Mouse (Mus musculus) neural tube, embryonic 13.5 days (tissue): Measurements from ENCODE around the gene Cpox. TPM values are rescaled to one million over a fixed set of nuclear protein-coding genes. Genes with fewer than 3 reads are reported as not detected.
A peak's percentile ranks its signal among the peaks of the same experiment; 100 is the strongest.

Experiments
- ATAC-seq: fragments of 200-750 bp; cut with Nextera tagmentation; 2 replicates; pipeline ENCODE4 v1.8.0; 2017; ENCODE audit warnings: low read depth, mild to moderate bottlenecking, moderate TSS enrichment, moderate library complexity
- H3K27ac ChIP-seq: fragments of 300-500 bp; sonication (generic); replicated peaks from 2 replicates; pipeline ENCODE4 v1.5.1; 2015; ENCODE audit warnings: moderate library complexity, mild to moderate bottlenecking, inconsistent platforms
- H3K27me3 ChIP-seq: fragments of 300-500 bp; sonication (generic); 2 replicates; pipeline ENCODE4 v1.6.1; 2015; ENCODE audit warnings: mild to moderate bottlenecking, inconsistent platforms
- H3K36me3 ChIP-seq: fragments of 300-500 bp; sonication (generic); 2 replicates; pipeline ENCODE4 v1.6.1; 2015; ENCODE audit warnings: mild to moderate bottlenecking, inconsistent platforms
- H3K4me1 ChIP-seq: fragments of 300-500 bp; sonication (generic); replicated peaks from 2 replicates; pipeline ENCODE4 v1.6.1; 2015; ENCODE audit warnings: inconsistent platforms
- H3K4me2 ChIP-seq: fragments of 300-500 bp; sonication (generic); 2 replicates; pipeline ENCODE4 v1.6.1; 2015; ENCODE audit warnings: inconsistent platforms, mild to moderate bottlenecking, moderate library complexity
- H3K4me3 ChIP-seq: fragments of 300-500 bp; sonication (generic); 2 replicates; pipeline ENCODE4 v1.5.1; 2015; ENCODE audit warnings: mild to moderate bottlenecking, inconsistent platforms
- H3K9ac ChIP-seq: fragments of 300-500 bp; sonication (generic); 2 replicates; pipeline ENCODE4 v1.6.1; 2015; ENCODE audit warnings: moderate library complexity, mild to moderate bottlenecking, inconsistent platforms
- H3K9me3 ChIP-seq: fragments of 300-500 bp; sonication (generic); 2 replicates; pipeline ENCODE4 v1.6.1; 2016; ENCODE audit warnings: inconsistent platforms
- WGBS: fragments of 180-500 bp; shearing (Covaris S2); methylation state at CpG from one replicate; pipeline ENCODE4 v1.1.7; 2015; 5-methylcytosine and 5-hydroxymethylcytosine counted together
- polyA plus RNA-seq: library from polyadenylated mRNA; unstranded; fragments of >200 nt; fragmentation: Nextera tagmentation; extraction: Ambion mirVana; gene quantifications from 2 replicates; pipeline ENCODE4 v1.2.1, GENCODE M21; 2015

The Cpox gene
- polyA plus RNA-seq, 1 experiment from 2014 or later, result 15.4 TPM

DNA sequence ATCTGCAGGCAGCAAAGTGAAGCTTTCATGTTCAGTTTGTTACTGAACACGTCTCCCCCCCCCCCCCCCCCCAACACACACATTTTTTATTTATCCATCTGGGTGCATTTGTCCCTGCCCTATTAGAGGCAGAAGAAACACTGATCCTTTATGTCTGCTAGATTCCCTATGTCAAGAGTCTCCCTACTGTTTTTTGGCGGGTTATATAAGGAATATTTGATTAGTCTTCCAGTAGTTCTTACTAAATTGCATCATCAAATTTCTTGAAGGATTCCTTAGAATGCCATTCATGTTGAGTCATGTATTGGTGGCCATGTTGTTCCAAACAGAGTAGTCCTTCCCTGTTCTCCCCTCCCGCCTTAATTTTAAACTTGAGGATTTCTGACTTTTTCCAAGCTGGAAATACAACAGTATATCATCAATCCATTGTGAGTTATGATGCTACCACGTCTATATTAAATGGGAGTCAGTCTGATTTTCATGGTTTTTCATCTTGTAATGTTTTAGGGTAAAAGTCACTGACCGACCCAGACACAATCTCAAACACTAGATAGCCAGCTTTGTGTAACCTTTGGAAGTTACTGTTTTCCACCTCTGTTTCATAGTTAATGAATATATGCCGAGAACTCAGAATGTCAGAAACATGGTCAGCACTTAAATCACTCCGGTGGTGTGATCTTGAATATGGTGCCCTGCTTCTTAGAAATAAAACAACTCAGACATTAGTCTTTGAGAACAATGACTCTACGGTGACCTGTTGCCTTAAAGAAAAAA is 1.3 kb downstream of the Cpox start:
- no peaks in the 10 kb centered on the region for H3K27me3 ChIP-seq
- no peak overlapping the region for H3K27ac ChIP-seq
- H3K9me3 ChIP-seq, result no peaks in the 10 kb centered on the region
- peak overlapping the region; percentile 69 for H3K4me2 ChIP-seq
- peaks cover 11% of the 10 kb centered on the region for H3K4me1 ChIP-seq
- ATAC-seq, result no peak
- 76% methylated on average over 8 of the region's 8 CpGs for WGBS
- H3K9ac ChIP-seq, result peak overlapping the region; percentile 77
- peak overlapping the region; percentile 77 for H3K4me3 ChIP-seq
- peaks cover 32% of the 10 kb centered on the region for H3K36me3 ChIP-seq

- H3K9ac ChIP-seq, result no peak overlapping the region
- H3K27me3 ChIP-seq, result no peaks in the 10 kb centered on the region
- no peak overlapping the region for H3K4me3 ChIP-seq
- WGBS, result 95% methylated on average over 13 of the region's 13 CpGs
- ATAC-seq, result no peak
- no peaks in the 10 kb centered on the region for H3K9me3 ChIP-seq
- H3K4me2 ChIP-seq, result no peak overlapping the region
- no peak overlapping the region for H3K27ac ChIP-seq
- H3K4me1 ChIP-seq, result peaks cover 11% of the 10 kb centered on the region
- H3K36me3 ChIP-seq, result peaks cover 39% of the 10 kb centered on the region
Measured at GRCm38 (mm10) chr16:58672396-58672795, 2.3 kb downstream of the Cpox start.

GRCm38 (mm10) chr16:58673811-58674410 is 3.8 kb downstream of the Cpox start:
- no peaks in the 10 kb centered on the region for H3K9me3 ChIP-seq
- no peak overlapping the region for H3K9ac ChIP-seq
- WGBS, result 96% methylated on average over 15 of the region's 15 CpGs
- no peak overlapping the region for H3K4me2 ChIP-seq
- no peak for ATAC-seq
- peaks cover 53% of the 10 kb centered on the region for H3K36me3 ChIP-seq
- no peak overlapping the region for H3K4me3 ChIP-seq
- H3K27me3 ChIP-seq, result no peaks in the 10 kb centered on the region
- H3K4me1 ChIP-seq, result peaks cover 11% of the 10 kb centered on the region
- H3K27ac ChIP-seq, result no peak overlapping the region

GRCm38 (mm10) chr16:58675256-58675655 is 5.2 kb downstream of the Cpox start:
- no peaks in the 10 kb centered on the region for H3K9me3 ChIP-seq
- 92% methylated on average over 13 of the region's 13 CpGs for WGBS
- ATAC-seq, result no peak
- no peak overlapping the region for H3K9ac ChIP-seq
- H3K27me3 ChIP-seq, result no peaks in the 10 kb centered on the region
- peaks cover 11% of the 10 kb centered on the region for H3K4me1 ChIP-seq
- no peak overlapping the region for H3K27ac ChIP-seq
- no peak overlapping the region for H3K4me2 ChIP-seq
- H3K4me3 ChIP-seq, result no peak overlapping the region
- peaks cover 55% of the 10 kb centered on the region for H3K36me3 ChIP-seq

DNA sequence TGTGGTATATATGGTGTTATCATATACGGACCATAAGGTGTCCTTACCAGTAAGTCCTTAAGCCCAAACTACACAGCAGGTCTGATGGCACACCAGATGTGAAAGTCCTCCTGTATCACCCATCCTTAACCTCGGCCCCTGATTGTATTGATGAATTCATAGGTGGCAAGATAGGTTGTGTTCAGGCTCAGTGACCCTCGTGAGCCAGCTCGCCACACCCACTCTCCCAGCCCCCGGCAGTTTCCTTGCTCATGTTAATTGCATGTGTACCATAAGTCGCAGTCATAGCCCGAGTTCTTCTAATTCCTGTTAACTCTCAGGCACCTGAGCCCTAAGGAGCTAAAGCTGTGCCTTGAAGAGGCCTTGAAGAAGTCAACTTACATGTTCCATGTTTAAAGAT is 6.1 kb downstream of the Cpox start:
- H3K9ac ChIP-seq, result no peak overlapping the region
- WGBS, result 89% methylated on average over 7 of the region's 7 CpGs
- no peak for ATAC-seq
- H3K4me3 ChIP-seq, result no peak overlapping the region
- no peaks in the 10 kb centered on the region for H3K27me3 ChIP-seq
- H3K9me3 ChIP-seq, result no peaks in the 10 kb centered on the region
- H3K27ac ChIP-seq, result no peak overlapping the region
- H3K4me2 ChIP-seq, result no peak overlapping the region
- H3K4me1 ChIP-seq, result peaks cover 7% of the 10 kb centered on the region
- H3K36me3 ChIP-seq, result peaks cover 62% of the 10 kb centered on the region

DNA sequence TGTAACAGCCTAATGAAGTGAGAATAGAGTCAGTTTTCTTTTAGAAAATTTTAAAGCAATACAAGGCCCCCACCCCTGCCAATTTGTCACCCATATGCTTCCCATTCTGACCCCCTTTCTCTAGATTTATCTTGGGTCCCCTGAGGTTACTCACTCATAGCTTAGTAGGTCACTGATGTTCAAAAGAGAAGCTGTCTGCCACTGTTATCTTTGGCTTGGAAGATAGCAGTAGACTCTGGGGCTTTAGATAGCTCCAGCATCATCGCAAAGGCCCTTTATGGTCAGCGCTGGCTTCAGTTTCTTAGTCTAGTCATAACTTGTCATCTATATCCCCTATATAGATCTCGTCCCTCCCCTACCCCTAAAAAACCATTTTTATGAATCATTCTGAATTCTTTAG is 6.5 kb downstream of the Cpox start:
- Histone ChIP-seq H3K4me2 (no peak overlapping the region), H3K9ac (no peak overlapping the region), H3K27ac (no peak overlapping the region), H3K9me3 (no peaks in the 10 kb centered on the region), H3K4me3 (no peak overlapping the region), H3K4me1 (peaks cover 4% of the 10 kb centered on the region; the same call in 1 of the 2 replicates), H3K27me3 (no peaks in the 10 kb centered on the region), H3K36me3 (peaks cover 66% of the 10 kb centered on the region)
- WGBS, result 90% methylated on average over 3 of the region's 3 CpGs
- no peak for ATAC-seq

GRCm38 (mm10) chr16:58677491-58677890 is 7.4 kb downstream of the Cpox start:
- 72% methylated on average over 5 of the region's 5 CpGs for WGBS
- Histone ChIP-seq H3K9ac (no peak overlapping the region), H3K4me1 (no peaks in the 10 kb centered on the region), H3K36me3 (peaks cover 66% of the 10 kb centered on the region), H3K27ac (no peak overlapping the region), H3K9me3 (no peaks in the 10 kb centered on the region), H3K27me3 (no peaks in the 10 kb centered on the region), H3K4me2 (no peak overlapping the region), H3K4me3 (no peak overlapping the region)
- ATAC-seq, result no peak

DNA sequence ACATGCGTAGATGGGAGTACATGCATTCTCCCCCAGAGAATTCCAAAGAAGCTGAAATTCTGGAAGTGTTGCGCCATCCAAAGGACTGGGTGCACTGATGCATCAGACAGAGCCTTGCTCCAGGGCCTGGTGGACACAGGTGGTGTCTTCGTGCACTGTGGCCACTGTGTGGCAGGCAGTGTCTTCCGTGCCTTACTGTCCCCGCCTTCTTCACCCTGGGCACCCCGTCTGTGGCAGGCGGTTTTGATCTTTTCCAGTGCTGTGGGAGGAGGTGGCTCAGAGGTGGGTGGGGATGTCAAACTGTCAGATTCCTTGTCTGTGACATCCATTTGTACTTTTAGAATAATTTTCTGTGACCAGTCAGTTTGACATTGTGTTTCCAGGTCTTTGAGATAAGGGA is 8.6 kb downstream of the Cpox start:
- Histone ChIP-seq H3K9ac (no peak overlapping the region), H3K36me3 (peaks cover 58% of the 10 kb centered on the region), H3K27me3 (no peaks in the 10 kb centered on the region), H3K4me3 (no peak overlapping the region), H3K27ac (no peak overlapping the region), H3K4me2 (no peak overlapping the region), H3K9me3 (no peaks in the 10 kb centered on the region), H3K4me1 (no peaks in the 10 kb centered on the region)
- WGBS, result 85% methylated on average over 7 of the region's 7 CpGs
- ATAC-seq, result no peak

GRCm38 (mm10) chr16:58682046-58682445 is 12.0 kb downstream of the Cpox start:
- peaks cover 30% of the 10 kb centered on the region for H3K36me3 ChIP-seq
- WGBS, result 96% methylated on average over 6 of the region's 6 CpGs

DNA sequence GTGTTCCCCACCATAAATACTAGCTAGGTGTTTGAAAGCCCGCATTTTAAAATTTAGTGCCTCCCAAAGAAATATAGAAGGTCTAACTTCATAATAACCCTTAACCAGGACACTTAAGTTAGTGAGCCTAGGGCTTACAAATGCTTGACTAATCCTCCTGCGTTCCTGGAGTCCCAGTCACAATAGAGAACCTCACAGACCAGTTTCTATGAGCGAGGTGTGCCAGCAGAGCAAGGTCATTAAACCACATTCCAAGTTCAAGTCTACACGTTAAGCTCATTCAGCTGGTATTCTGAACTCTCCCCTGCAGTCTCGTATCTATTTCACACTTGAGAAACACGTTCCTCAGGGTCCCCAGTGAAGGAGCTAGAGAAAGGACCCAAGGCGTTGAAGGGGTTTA is 12.8 kb downstream of the Cpox start:
- Histone ChIP-seq H3K27me3 (no peaks in the 10 kb centered on the region), H3K4me2 (no peak overlapping the region), H3K36me3 (peaks cover 22% of the 10 kb centered on the region), H3K9ac (no peak overlapping the region), H3K9me3 (no peaks in the 10 kb centered on the region), H3K27ac (no peak overlapping the region), H3K4me3 (no peak overlapping the region), H3K4me1 (no peaks in the 10 kb centered on the region)
- no peak for ATAC-seq
- WGBS, result 87% methylated on average over 7 of the region's 7 CpGs

More at GRCm38 (mm10) chr16:58682046-58682445, 12.0 kb downstream of the Cpox start:
- Histone ChIP-seq H3K4me1 (no peaks in the 10 kb centered on the region), H3K9me3 (no peaks in the 10 kb centered on the region), H3K4me3 (no peak overlapping the region), H3K4me2 (no peak overlapping the region), H3K27ac (no peak overlapping the region), H3K27me3 (no peaks in the 10 kb centered on the region), H3K9ac (no peak overlapping the region)
- ATAC-seq, result no peak

- Histone ChIP-seq H3K4me2 (no peak overlapping the region), H3K27ac (no peak overlapping the region), H3K9ac (no peak overlapping the region), H3K27me3 (no peaks in the 10 kb centered on the region), H3K4me3 (no peak overlapping the region), H3K9me3 (no peaks in the 10 kb centered on the region), H3K36me3 (peaks cover 13% of the 10 kb centered on the region; the same call in 1 of the 2 replicates), H3K4me1 (no peaks in the 10 kb centered on the region)
- ATAC-seq, result no peak
- 96% methylated on average over 4 of the region's 4 CpGs for WGBS
Measured at GRCm38 (mm10) chr16:58683911-58684310, 13.8 kb downstream of the Cpox start.

DNA sequence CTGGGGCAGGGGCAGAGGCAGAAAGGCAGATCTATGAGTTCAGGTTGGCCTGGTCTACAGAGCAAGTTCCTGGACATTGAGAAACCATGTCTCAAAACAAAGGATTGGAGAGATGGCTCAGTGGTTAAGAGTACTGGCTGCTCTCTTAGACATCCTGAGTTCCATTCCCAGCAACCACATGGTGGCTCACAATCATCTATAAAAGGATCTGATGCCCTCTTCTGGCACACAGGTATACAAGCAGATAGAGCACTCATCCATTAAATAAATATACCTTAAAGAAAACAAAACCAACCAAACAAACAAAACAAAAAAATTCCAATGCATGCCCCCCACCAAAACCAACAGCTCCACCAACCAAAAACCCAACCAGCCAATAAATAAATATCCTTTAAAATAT is 14.4 kb downstream of the Cpox start:
- no peak overlapping the region for H3K9ac ChIP-seq
- peaks cover 11% of the 10 kb centered on the region; the same call in 1 of the 2 replicates for H3K36me3 ChIP-seq
- no peak overlapping the region for H3K27ac ChIP-seq
- no peaks in the 10 kb centered on the region for H3K9me3 ChIP-seq
- H3K4me1 ChIP-seq, result no peaks in the 10 kb centered on the region
- ATAC-seq, result no peak
- no peaks in the 10 kb centered on the region for H3K27me3 ChIP-seq
- H3K4me2 ChIP-seq, result no peak overlapping the region
- no peak overlapping the region for H3K4me3 ChIP-seq
